Mouse (Mus musculus) heart, adult 2 months (tissue): ENCODE data around the gene Plekhm1. TPM values are rescaled to one million over a fixed set of nuclear protein-coding genes. Genes with fewer than 3 reads are reported as not detected.

Source experiments
- DNase-seq, 2 experiments: peaks; one replicate each; pipeline ENCODE4 v3.0.0; 2021
- H3K27ac ChIP-seq: fragments of 200-600 bp; 2 replicates; pipeline ENCODE4 v1.8.1; 2022
- H3K27me3 ChIP-seq: fragments of 200-500 bp; 2 replicates; pipeline ENCODE4 v1.6.1; 2012; ENCODE audit warnings: mild to moderate bottlenecking, low read length, inconsistent platforms, mixed read lengths; ENCODE audit not compliant: control insufficient read depth, insufficient read depth
- H3K36me3 ChIP-seq: fragments of 200-500 bp; 2 replicates; pipeline ENCODE4 v1.6.1; 2012; ENCODE audit warnings: low read length, inconsistent platforms; ENCODE audit not compliant: control insufficient read depth, insufficient read depth
- H3K4me1 ChIP-seq: fragments of 200-500 bp; 2 replicates; pipeline ENCODE4 v1.6.1; 2011; ENCODE audit warnings: low read length; ENCODE audit not compliant: control insufficient read depth, insufficient read depth
- H3K4me3 ChIP-seq: fragments of 200-600 bp; 2 replicates; pipeline ENCODE4 v1.8.1; 2022
- H3K79me2 ChIP-seq: fragments of 200-500 bp; replicated peaks from 2 replicates; pipeline ENCODE4 v1.6.1; 2012; ENCODE audit warnings: mild to moderate bottlenecking, inconsistent platforms, low read length, moderate library complexity, mixed read lengths; ENCODE audit not compliant: control insufficient read depth, insufficient read depth
- H3K9ac ChIP-seq: fragments of 200-500 bp; 2 replicates; pipeline ENCODE4 v1.6.1; 2012; ENCODE audit warnings: low read depth, mild to moderate bottlenecking, control low read depth, inconsistent platforms, low read length, mixed read lengths
- CTCF ChIP-seq: fragments of 200-600 bp; IDR thresholded peaks from 2 replicates; pipeline ENCODE4 v1.8.1; 2022; ENCODE audit warnings: antibody characterized with exemption, mild to moderate bottlenecking, moderate library complexity
- EP300 ChIP-seq: fragments of 200-500 bp; IDR thresholded peaks from 2 replicates; pipeline ENCODE4 v1.6.1; 2011; ENCODE audit warnings: low read depth, low read length, control low read depth; ENCODE audit not compliant: insufficient read depth
- POLR2A ChIP-seq: fragments of 200-500 bp; IDR thresholded peaks from 2 replicates; pipeline ENCODE4 v1.6.1; 2011; ENCODE audit warnings: mild to moderate bottlenecking, low read depth, low read length, control low read depth; ENCODE audit not compliant: insufficient read depth
- WGBS: fragments of 180-500 bp; shearing (Covaris S2); methylation state at CpG from one replicate; pipeline ENCODE4 v1.1.7; 2018; 5-methylcytosine and 5-hydroxymethylcytosine counted together
- intact Hi-C: fragments of 180-260 bp; cut with DNase I; formaldehyde crosslinking; loops from one replicate; pipeline ENCODE4 v1.15.1; 2025
- polyA plus RNA-seq: library from polyadenylated mRNA; depleted of rRNA; stranded (reverse); fragments of >200 nt; gene quantifications from 2 replicates; pipeline ENCODE4 v1.2.3, GENCODE M21; 2012
- total RNA-seq, 2 experiments: library from RNA; stranded (reverse); gene quantifications; 2 replicates each; pipeline ENCODE4 v1.2.3; 2021

The Plekhm1 gene
- total and polyA plus RNA-seq, 3 experiments, result 10.2 to 11.9 (median 10.6) TPM

GRCm38 (mm10) chr11:103399986-103400385 lies 12.5 kb downstream of the Plekhm1 start:
- Histone ChIP-seq H3K36me3 (no peaks in the 10 kb centered on the region), H3K4me1 (no peaks in the 10 kb centered on the region; the same call in 1 of the 2 replicates), H3K4me3 (no peak overlapping the region), H3K27me3 (no peaks in the 10 kb centered on the region), H3K9ac (no peak overlapping the region), H3K79me2 (no peaks in the 10 kb centered on the region), H3K27ac (no peak overlapping the region)
- 74% methylated on average over 4 of the region's 4 CpGs for WGBS
- TF ChIP-seq CTCF (no peak), EP300 (no peak), POLR2A (no peak)
- intact Hi-C loops, result loop anchor here (1.0 to 5.0 kb wide), 3 partner anchors 41 to 157 kb away; no protein-coding TSS in a partner anchor
- peak in 1 of 2 experiments; percentile 20 for DNase-seq

GRCm38 (mm10) chr11:103399050-103399449 lies 13.4 kb downstream of the Plekhm1 start:
- Histone ChIP-seq H3K9ac (no peak overlapping the region), H3K36me3 (no peaks in the 10 kb centered on the region), H3K4me3 (no peak overlapping the region), H3K79me2 (no peaks in the 10 kb centered on the region), H3K27ac (no peak overlapping the region), H3K4me1 (no peaks in the 10 kb centered on the region; the same call in 1 of the 2 replicates), H3K27me3 (no peaks in the 10 kb centered on the region)
- no peak for TF ChIP-seq POLR2A
- peak; percentile 77 for TF ChIP-seq CTCF
- 0 out of 2 replicates have a peak, but pooled peaks have one; percentile 20 for TF ChIP-seq EP300
- 73% methylated on average over 3 of the region's 3 CpGs for WGBS
- peak in 1 of 2 experiments; percentile 34 for DNase-seq
- intact Hi-C loops, result loop anchor here (1.0 kb wide), 1 partner anchor 40 kb away; no protein-coding TSS in a partner anchor

DNA sequence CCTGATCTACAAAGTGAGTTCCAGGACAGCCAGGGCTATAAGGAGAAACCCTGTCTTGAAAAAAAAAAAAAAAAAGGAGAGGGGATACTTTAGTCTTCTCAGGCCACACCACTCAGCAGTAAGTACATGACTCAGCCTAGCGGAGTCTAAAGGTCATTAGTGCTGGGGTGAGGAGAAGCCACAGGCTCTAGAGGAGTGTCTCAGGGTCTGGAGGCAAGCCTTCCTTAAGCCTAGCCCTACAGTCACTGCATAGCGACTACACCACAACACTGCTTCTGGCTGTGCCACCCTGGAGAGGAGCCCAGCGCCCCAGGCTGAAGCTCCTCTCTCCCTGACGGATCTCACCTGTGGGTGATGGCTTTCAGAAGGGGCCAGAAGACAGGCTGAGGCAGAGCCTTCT lies 15.8 kb downstream of the Plekhm1 start:
- Histone ChIP-seq H3K4me1 (no peaks in the 10 kb centered on the region), H3K36me3 (no peaks in the 10 kb centered on the region), H3K79me2 (no peaks in the 10 kb centered on the region), H3K9ac (no peak overlapping the region), H3K4me3 (no peak overlapping the region), H3K27me3 (no peaks in the 10 kb centered on the region), H3K27ac (no peak overlapping the region)
- intact Hi-C loops, result no loop called here
- 97% methylated on average over 4 of the region's 4 CpGs for WGBS
- no peak for DNase-seq
- TF ChIP-seq CTCF, result no peak
- TF ChIP-seq EP300, result no peak
- TF ChIP-seq POLR2A, result no peak

DNA sequence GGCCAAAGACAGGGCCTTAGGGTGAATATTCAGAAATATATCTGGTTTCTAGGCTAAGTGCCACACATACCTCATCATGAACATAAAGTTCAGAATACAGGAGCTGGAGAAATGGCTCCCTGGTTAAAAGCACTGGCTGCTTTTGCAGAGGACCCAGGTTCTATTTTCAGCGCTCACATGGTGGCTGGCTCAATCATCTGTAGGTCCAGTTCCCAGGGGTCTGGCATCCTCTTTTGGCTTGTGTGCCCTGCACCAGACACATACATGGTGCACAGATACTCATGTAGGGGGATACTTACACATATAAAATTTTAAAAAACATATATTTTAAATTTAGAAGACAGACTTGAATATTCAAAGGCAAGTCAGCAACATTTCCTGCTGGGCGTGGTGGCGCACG lies 16.3 kb downstream of the Plekhm1 start:
- no peak for DNase-seq
- Histone ChIP-seq H3K36me3 (no peaks in the 10 kb centered on the region), H3K27me3 (no peaks in the 10 kb centered on the region), H3K4me1 (no peaks in the 10 kb centered on the region), H3K9ac (no peak overlapping the region), H3K79me2 (no peaks in the 10 kb centered on the region), H3K4me3 (no peak overlapping the region), H3K27ac (no peak overlapping the region)
- WGBS, result 96% methylated on average over 4 of the region's 4 CpGs
- TF ChIP-seq POLR2A, result no peak
- no peak for TF ChIP-seq EP300
- no peak for TF ChIP-seq CTCF
- intact Hi-C loops, result no loop called here

- 79% methylated on average over 7 of the region's 7 CpGs for WGBS
- Histone ChIP-seq H3K27me3 (no peaks in the 10 kb centered on the region), H3K79me2 (no peaks in the 10 kb centered on the region), H3K9ac (no peak overlapping the region), H3K36me3 (no peaks in the 10 kb centered on the region), H3K4me3 (no peak overlapping the region), H3K27ac (no peak overlapping the region), H3K4me1 (no peaks in the 10 kb centered on the region)
- TF ChIP-seq EP300 (no peak), CTCF (no peak), POLR2A (no peak)
- no peak for DNase-seq
- intact Hi-C loops, result no loop called here
Measured at GRCm38 (mm10) chr11:103394604-103395003, 17.9 kb downstream of the Plekhm1 start.

DNA sequence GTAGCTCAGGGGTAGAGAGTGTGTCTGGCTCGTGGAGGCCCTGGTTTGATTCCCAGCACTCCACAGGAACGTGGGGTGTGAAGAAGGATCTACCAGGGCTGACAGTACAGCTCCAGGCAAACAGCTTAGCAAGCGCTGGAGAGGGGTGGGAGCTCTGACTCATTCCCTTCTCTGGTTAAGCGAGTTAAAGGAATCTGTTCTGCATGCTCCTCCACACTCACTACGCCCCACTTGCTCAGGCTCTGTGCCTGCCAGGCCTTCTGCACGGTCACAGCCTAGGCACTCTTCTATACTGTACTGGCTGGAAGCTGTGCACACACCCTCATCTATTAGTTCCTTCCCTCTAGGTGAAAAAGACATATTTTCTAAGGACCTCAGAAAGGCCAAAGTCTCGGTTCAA lies 18.5 kb downstream of the Plekhm1 start:
- H3K79me2 ChIP-seq, result 0 out of 2 replicates have a peak, but pooled peaks cover 2% of the 10 kb centered on the region
- H3K27ac ChIP-seq, result no peak overlapping the region
- no peaks in the 10 kb centered on the region for H3K36me3 ChIP-seq
- intact Hi-C loops, result no loop called here
- no peak overlapping the region for H3K9ac ChIP-seq
- no peak for DNase-seq
- TF ChIP-seq CTCF (no peak), EP300 (no peak), POLR2A (no peak)
- WGBS, result 91% methylated on average over 7 of the region's 7 CpGs
- H3K4me3 ChIP-seq, result no peak overlapping the region
- H3K4me1 ChIP-seq, result no peaks in the 10 kb centered on the region
- H3K27me3 ChIP-seq, result no peaks in the 10 kb centered on the region
